Mouse (Mus musculus): ENCODE data around the gene Hint1. TPM values are rescaled to one million over a fixed set of nuclear protein-coding genes. Genes with fewer than 3 reads are reported as not detected.
"Not testable (repeated sequence)": the region's sequence is repeated elsewhere in the genome, so short reads cannot be mapped to it uniquely, and the experiment has no call there.

The Hint1 gene
- polyA plus RNA-seq, 1 experiment from 2014 or later, result 540 TPM

DNA sequence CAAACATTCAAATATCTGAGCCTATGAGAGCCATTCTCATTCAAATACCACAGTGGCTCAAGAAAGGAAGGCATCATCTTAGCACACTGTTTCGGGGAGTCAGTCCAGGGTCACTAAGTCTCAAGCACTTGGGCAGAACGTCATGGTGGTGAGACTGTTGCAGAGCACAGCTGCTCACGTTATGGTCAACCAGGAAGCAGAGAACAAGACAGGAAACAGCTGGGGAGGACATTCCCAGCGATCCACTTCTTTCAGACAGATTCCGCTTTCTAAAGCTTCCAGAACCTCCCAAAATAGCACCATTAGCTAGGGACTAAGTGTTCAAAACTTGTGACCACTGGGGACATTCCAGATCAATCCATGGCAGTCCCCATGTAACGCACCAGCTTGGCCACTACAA is 21.7 kb downstream of the Hint1 start:
- peaks cover 16% of the 10 kb centered on the region for H3K4me1 ChIP-seq (ENCODE audit: insufficient read depth, low read length)
- WGBS, result 67% methylated on average over 6 of the region's 6 CpGs
- ATAC-seq (ENCODE audit: low FRiP score, low TSS enrichment), result no peak
- H3K27ac ChIP-seq (ENCODE audit: low read length), result no peak overlapping the region
- no peaks in the 10 kb centered on the region for H3K36me3 ChIP-seq (ENCODE audit: insufficient read depth, low read length)
- no peak overlapping the region for H3K4me3 ChIP-seq (ENCODE audit: low read length)
- no peaks in the 10 kb centered on the region for H3K9me3 ChIP-seq (ENCODE audit: low read length)
- H3K4me2 ChIP-seq (replicated peaks; ENCODE audit: low read depth, low read length), result no peak overlapping the region
- H3K9ac ChIP-seq (replicated peaks; ENCODE audit: low read length), result no peak overlapping the region
- H3K27me3 ChIP-seq (ENCODE audit: insufficient read depth, low read length), result no peaks in the 10 kb centered on the region

- Histone ChIP-seq H3K4me2 (replicated peaks; ENCODE audit: low read depth, low read length) (no peak overlapping the region), H3K27ac (ENCODE audit: low read length) (no peak overlapping the region), H3K9ac (replicated peaks; ENCODE audit: low read length) (no peak overlapping the region), H3K9me3 (ENCODE audit: low read length) (no peaks in the 10 kb centered on the region), H3K4me1 (ENCODE audit: insufficient read depth, low read length) (no peaks in the 10 kb centered on the region), H3K27me3 (ENCODE audit: insufficient read depth, low read length) (no peaks in the 10 kb centered on the region), H3K4me3 (ENCODE audit: low read length) (no peak overlapping the region), H3K36me3 (ENCODE audit: insufficient read depth, low read length) (no peaks in the 10 kb centered on the region)
- 86% methylated on average over 5 of the region's 5 CpGs for WGBS
- ATAC-seq (ENCODE audit: low FRiP score, low TSS enrichment), result no peak
Observed at GRCm38 (mm10) chr11:54891341-54891740, 25.2 kb downstream of the Hint1 start.

- no peaks in the 10 kb centered on the region for H3K4me1 ChIP-seq (ENCODE audit: insufficient read depth, low read length)
- H3K4me2 ChIP-seq (replicated peaks; ENCODE audit: low read depth, low read length), result no peak overlapping the region
- WGBS, result 49% methylated on average over 7 of the region's 7 CpGs
- no peak overlapping the region for H3K4me3 ChIP-seq (ENCODE audit: low read length)
- no peak overlapping the region for H3K9ac ChIP-seq (replicated peaks; ENCODE audit: low read length)
- H3K36me3 ChIP-seq (ENCODE audit: insufficient read depth, low read length), result no peaks in the 10 kb centered on the region
- ATAC-seq (ENCODE audit: low FRiP score, low TSS enrichment), result no peak
- no peaks in the 10 kb centered on the region for H3K27me3 ChIP-seq (ENCODE audit: insufficient read depth, low read length)
- no peak overlapping the region for H3K27ac ChIP-seq (ENCODE audit: low read length)
- no peaks in the 10 kb centered on the region for H3K9me3 ChIP-seq (ENCODE audit: low read length)
Observed at GRCm38 (mm10) chr11:54892091-54892490, 25.9 kb downstream of the Hint1 start.

DNA sequence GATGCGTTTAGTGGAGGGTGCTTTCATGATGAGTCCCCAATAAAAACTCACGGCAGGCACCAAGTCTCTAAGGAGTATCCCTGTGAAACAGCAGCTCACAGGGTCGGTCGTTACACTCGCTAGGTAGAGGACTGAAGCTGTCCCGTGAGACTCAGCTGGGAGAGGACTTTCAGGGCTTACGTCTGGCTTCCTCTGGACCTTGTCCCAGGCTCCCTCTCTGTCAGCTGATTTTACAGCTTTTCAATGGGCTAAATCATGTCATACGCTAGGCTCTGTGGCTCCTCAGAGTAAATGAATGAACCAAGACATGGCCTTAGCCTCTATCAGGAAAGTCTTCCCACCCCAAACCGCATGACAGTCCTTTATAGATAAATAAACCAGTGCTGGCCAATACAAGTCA is 28.4 kb downstream of the Hint1 start:
- Histone ChIP-seq H3K27me3 (ENCODE audit: insufficient read depth, low read length) (no peaks in the 10 kb centered on the region), H3K9ac (replicated peaks; ENCODE audit: low read length) (no peak overlapping the region), H3K36me3 (ENCODE audit: insufficient read depth, low read length) (no peaks in the 10 kb centered on the region), H3K4me2 (replicated peaks; ENCODE audit: low read depth, low read length) (no peak overlapping the region), H3K9me3 (ENCODE audit: low read length) (no peaks in the 10 kb centered on the region), H3K4me3 (ENCODE audit: low read length) (no peak overlapping the region), H3K4me1 (ENCODE audit: insufficient read depth, low read length) (no peaks in the 10 kb centered on the region), H3K27ac (ENCODE audit: low read length) (no peak overlapping the region)
- ATAC-seq (ENCODE audit: low FRiP score, low TSS enrichment), result no peak; the same call in 1 of the 2 replicates
- WGBS, result 43% methylated on average over 9 of the region's 9 CpGs

GRCm38 (mm10) chr11:54896646-54897045 is 30.5 kb downstream of the Hint1 start:
- H3K27me3 ChIP-seq (ENCODE audit: insufficient read depth, low read length); H3K9me3 ChIP-seq (ENCODE audit: low read length); H3K27ac ChIP-seq (ENCODE audit: low read length); H3K36me3 ChIP-seq (ENCODE audit: insufficient read depth, low read length); ATAC-seq (ENCODE audit: low FRiP score, low TSS enrichment); H3K9ac ChIP-seq (replicated peaks; ENCODE audit: low read length); H3K4me1 ChIP-seq (ENCODE audit: insufficient read depth, low read length); H3K4me3 ChIP-seq (ENCODE audit: low read length); H3K4me2 ChIP-seq (replicated peaks; ENCODE audit: low read depth, low read length): not testable (repeated sequence)
- 93% methylated on average over 3 of the region's 3 CpGs for WGBS

DNA sequence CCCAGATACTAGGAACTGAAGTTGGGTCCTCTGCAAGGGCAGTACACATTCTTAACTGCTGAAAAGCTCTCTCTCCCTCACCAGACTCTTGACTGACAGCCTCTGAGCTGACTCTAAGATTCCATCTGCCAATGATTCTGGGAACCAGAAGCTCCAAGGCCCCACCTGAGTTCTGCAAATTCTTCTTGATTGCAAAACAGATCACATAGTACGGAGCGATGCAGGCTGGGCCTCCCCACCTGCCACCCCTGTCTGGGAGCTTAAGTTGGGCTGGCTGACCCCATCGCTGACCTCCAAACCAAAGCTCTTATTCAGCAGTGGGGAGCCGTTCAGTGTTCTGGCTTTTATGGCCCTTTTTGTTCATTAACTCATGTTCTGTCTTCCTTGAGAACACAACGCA is 31.3 kb downstream of the Hint1 start:
- ATAC-seq (ENCODE audit: low FRiP score, low TSS enrichment), result 0 out of 2 replicates have a peak, but pooled peaks have one; percentile 27
- 59% methylated on average over 5 of the region's 5 CpGs for WGBS

GRCm38 (mm10) chr11:54899657-54900056 is 33.5 kb downstream of the Hint1 start:
- Histone ChIP-seq H3K4me2 (replicated peaks; ENCODE audit: low read depth, low read length) (no peak overlapping the region), H3K9ac (replicated peaks; ENCODE audit: low read length) (no peak overlapping the region), H3K9me3 (ENCODE audit: low read length) (no peaks in the 10 kb centered on the region), H3K36me3 (ENCODE audit: insufficient read depth, low read length) (no peaks in the 10 kb centered on the region), H3K4me3 (ENCODE audit: low read length) (no peak overlapping the region), H3K27me3 (ENCODE audit: insufficient read depth, low read length) (no peaks in the 10 kb centered on the region), H3K4me1 (ENCODE audit: insufficient read depth, low read length) (peaks cover 19% of the 10 kb centered on the region), H3K27ac (ENCODE audit: low read length) (no peak overlapping the region)
- 55% methylated on average over 4 of the region's 4 CpGs for WGBS
- ATAC-seq (ENCODE audit: low FRiP score, low TSS enrichment), result no peak

More for the DNA sequence above, 31.3 kb downstream of the Hint1 start:
- Histone ChIP-seq H3K4me2 (replicated peaks; ENCODE audit: low read depth, low read length) (no peak overlapping the region), H3K27me3 (ENCODE audit: insufficient read depth, low read length) (no peaks in the 10 kb centered on the region), H3K4me3 (ENCODE audit: low read length) (no peak overlapping the region), H3K36me3 (ENCODE audit: insufficient read depth, low read length) (no peaks in the 10 kb centered on the region), H3K9me3 (ENCODE audit: low read length) (no peaks in the 10 kb centered on the region), H3K9ac (replicated peaks; ENCODE audit: low read length) (no peak overlapping the region), H3K4me1 (ENCODE audit: insufficient read depth, low read length) (0 out of 2 replicates have a peak, but pooled peaks cover 3% of the 10 kb centered on the region), H3K27ac (ENCODE audit: low read length) (0 out of 2 replicates have a peak overlapping the region, but pooled peaks have one; percentile 13)

- no peak within 1 kb of the TSS for H3K27ac ChIP-seq (ENCODE audit: low read length)
- ATAC-seq (ENCODE audit: low FRiP score, low TSS enrichment), result peak; percentile 86
- H3K4me2 ChIP-seq (replicated peaks; ENCODE audit: low read depth, low read length), result peak within 1 kb of the TSS; percentile 95
- H3K9me3 ChIP-seq (ENCODE audit: low read length), result no peaks in the 10 kb centered on the region
- 14% methylated on average over 44 of the region's 45 CpGs for WGBS
- H3K4me1 ChIP-seq (ENCODE audit: insufficient read depth, low read length), result peaks cover 19% of the 10 kb centered on the region
- H3K27me3 ChIP-seq (ENCODE audit: insufficient read depth, low read length), result no peaks in the 10 kb centered on the region
- H3K36me3 ChIP-seq (ENCODE audit: insufficient read depth, low read length), result no peaks in the 10 kb centered on the region
- H3K4me3 ChIP-seq (ENCODE audit: low read length), result peak within 1 kb of the TSS; percentile 58
- H3K9ac ChIP-seq (replicated peaks; ENCODE audit: low read length), result peak within 1 kb of the TSS; percentile 69
Observed at GRCm38 (mm10) chr11:54902333-54903323, 36.4 kb downstream of the Hint1 start, which contains the start of gene Gpx3. Gene Gpx3, plus strand, starts transcription at chr11:54902453.

- peaks cover 19% of the 10 kb centered on the region for H3K4me1 ChIP-seq (ENCODE audit: insufficient read depth, low read length)
Observed at GRCm38 (mm10) chr11:54903339-54903738, 37.2 kb downstream of the Hint1 start.

More at GRCm38 (mm10) chr11:54903339-54903738, 37.2 kb downstream of the Hint1 start:
- Histone ChIP-seq H3K4me3 (ENCODE audit: low read length) (peak overlapping the region; percentile 58), H3K36me3 (ENCODE audit: insufficient read depth, low read length) (no peaks in the 10 kb centered on the region), H3K27me3 (ENCODE audit: insufficient read depth, low read length) (no peaks in the 10 kb centered on the region), H3K27ac (ENCODE audit: low read length) (no peak overlapping the region), H3K9me3 (ENCODE audit: low read length) (no peaks in the 10 kb centered on the region), H3K9ac (replicated peaks; ENCODE audit: low read length) (peak overlapping the region; percentile 69), H3K4me2 (replicated peaks; ENCODE audit: low read depth, low read length) (peak overlapping the region; percentile 95)
- WGBS, result 67% methylated on average over 5 of the region's 5 CpGs
- ATAC-seq (ENCODE audit: low FRiP score, low TSS enrichment), result no peak

Data from kidney, embryonic 16.5 days (tissue).